Mouse (Mus musculus) liver, embryonic 14.5 days (tissue): ENCODE measurements around the gene Olfr27.

Experiments
- CTCF ChIP-seq: IDR thresholded peaks from 2 replicates; pipeline ENCODE4 v1.5.1; 2016; ENCODE audit warnings: antibody characterized with exemption, low read depth, control low read depth
- EP300 ChIP-seq: IDR thresholded peaks from 2 replicates; pipeline ENCODE4 v1.6.1; 2016; ENCODE audit warnings: antibody characterized with exemption, low read depth

GRCm38 (mm10) chr9:39078787-39079186 lies 49.1 kb upstream of the Olfr27 start, which contains the start of gene Olfr938:
- no peak for TF ChIP-seq CTCF
- TF ChIP-seq EP300: no peak
